Mouse (Mus musculus): ENCODE measurements around the gene Cyp51. TPM values are rescaled to one million over a fixed set of nuclear protein-coding genes. Genes with fewer than 3 reads are reported as not detected.

Cyp51 gene
- 10 to 100 TPM; 29.1 to 30.2 TPM for total RNA-seq (2023)

GRCm38 (mm10) chr5:4104341-4105040 lies at the start of gene Cyp51:
TSS of gene Cyp51 (minus strand) at chr5:4104746.

Other genes with a start within 250 kb of the Cyp51 start
- gene Mterf1a, start 210.8 kb downstream of the Cyp51 start, total RNA-seq (2023): 1 to 10 TPM; 5.5 to 6.0 TPM
- 10 to 100 TPM; 64.5 to 70.7 TPM for gene Akap9, start 176.7 kb downstream of the Cyp51 start, total RNA-seq (2023)
- 1 to 10 TPM; 1.9 to 3.3 TPM for gene Mterf1b, start 87.6 kb upstream of the Cyp51 start, total RNA-seq (2023)